Comparison of ENCODE assay signal across 8 mouse cellular contexts in the genomic region with DNA sequence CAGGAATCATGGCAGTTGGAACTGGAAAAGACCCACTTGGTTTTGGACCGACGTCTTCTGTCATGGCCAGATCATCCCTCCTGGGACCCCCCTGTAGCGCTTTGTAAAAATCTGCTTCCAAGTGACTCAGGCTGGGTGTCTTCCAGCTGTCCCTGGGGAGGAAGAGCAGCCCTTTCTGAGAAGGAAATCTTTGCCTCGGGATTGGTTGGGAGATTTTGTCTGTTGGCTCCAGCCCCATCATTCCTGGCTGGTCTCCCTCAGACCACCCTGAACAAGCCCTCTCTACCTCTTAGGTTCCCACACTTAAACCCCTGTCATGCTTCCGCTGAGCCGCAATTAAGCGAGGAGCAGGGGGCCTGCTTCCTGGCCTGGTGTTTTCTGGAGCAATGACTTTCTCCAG.
DNase-seq lines count a peak whose midpoint lies in the region; ATAC-seq lines count a peak whose summit lies in the region.

No protein-coding gene starts in this region.

- H3K4me1 ChIP-seq in kidney, embryonic 15.5 days, result peaks cover 96% of the 10 kb centered on the region
- H3K4me1 ChIP-seq in embryonic facial prominence, embryonic 13.5 days, result peaks cover 57% of the 10 kb centered on the region
- peaks cover 31% of the 10 kb centered on the region for H3K4me1 ChIP-seq in heart, embryonic 11.5 days (ENCODE audit: control insufficient read depth, insufficient read depth, low read length)
- H3K4me1 ChIP-seq in limb, embryonic 10.5 days, result peaks cover 63% of the 10 kb centered on the region
- H3K4me1 ChIP-seq in midbrain, embryonic 15.5 days, result no peaks in the 10 kb centered on the region

- peak overlapping the region; percentile 84 for H3K27ac ChIP-seq in kidney, embryonic 15.5 days
- peak overlapping the region; percentile 29 for H3K27ac ChIP-seq in embryonic facial prominence, embryonic 13.5 days
- no peak overlapping the region for H3K27ac ChIP-seq in heart, embryonic 11.5 days (ENCODE audit: low read depth, low read length)
- H3K27ac ChIP-seq in limb, embryonic 10.5 days, result peak overlapping the region; percentile 66; the same call in 1 of the 2 replicates
- H3K27ac ChIP-seq in midbrain, embryonic 15.5 days, result no peak overlapping the region

- no peaks in the 10 kb centered on the region for H3K27me3 ChIP-seq in kidney, embryonic 15.5 days
- no peaks in the 10 kb centered on the region for H3K27me3 ChIP-seq in embryonic facial prominence, embryonic 13.5 days
- no peaks in the 10 kb centered on the region for H3K27me3 ChIP-seq in heart, embryonic 11.5 days (ENCODE audit: control insufficient read depth, insufficient read depth, low read length)
- H3K27me3 ChIP-seq in limb, embryonic 10.5 days (ENCODE audit: low read depth, poor library complexity, severe bottlenecking), result no peaks in the 10 kb centered on the region
- no peaks in the 10 kb centered on the region for H3K27me3 ChIP-seq in midbrain, embryonic 15.5 days (replicated peaks)

- H3K9me3 ChIP-seq in kidney, embryonic 15.5 days (replicated peaks), result no peaks in the 10 kb centered on the region
- no peaks in the 10 kb centered on the region for H3K9me3 ChIP-seq in embryonic facial prominence, embryonic 13.5 days
- H3K9me3 ChIP-seq in heart, embryonic 11.5 days (replicated peaks; ENCODE audit: control insufficient read depth, low read length), result no peaks in the 10 kb centered on the region
- H3K9me3 ChIP-seq in limb, embryonic 10.5 days (replicated peaks), result no peaks in the 10 kb centered on the region
- no peaks in the 10 kb centered on the region for H3K9me3 ChIP-seq in midbrain, embryonic 15.5 days

- DNase-seq in kidney, adult 11 months, result no peak
- DNase-seq in limb, embryonic 10.5 days (ENCODE audit: low spot score), result no peak
- no peak for DNase-seq in right cerebral cortex, postnatal 25 days
- no peak for DNase-seq in left cerebral cortex, adult 9 months (ENCODE audit: low spot score in 2 of 2)

- no peak overlapping the region for H3K4me3 ChIP-seq in kidney, embryonic 15.5 days (replicated peaks)
- no peak overlapping the region for H3K4me3 ChIP-seq in embryonic facial prominence, embryonic 13.5 days
- no peak overlapping the region for H3K4me3 ChIP-seq in heart, embryonic 11.5 days (ENCODE audit: low read depth, low read length)
- no peak overlapping the region for H3K4me3 ChIP-seq in limb, embryonic 10.5 days
- no peak overlapping the region for H3K4me3 ChIP-seq in midbrain, embryonic 15.5 days

- H3K36me3 ChIP-seq in kidney, embryonic 15.5 days, result peaks cover 4% of the 10 kb centered on the region; the same call in 1 of the 2 replicates
- H3K36me3 ChIP-seq in embryonic facial prominence, embryonic 13.5 days, result no peaks in the 10 kb centered on the region
- H3K36me3 ChIP-seq in heart, embryonic 11.5 days (ENCODE audit: control insufficient read depth, insufficient read depth, low read length), result no peaks in the 10 kb centered on the region
- H3K36me3 ChIP-seq in limb, embryonic 10.5 days, result peaks cover 18% of the 10 kb centered on the region
- H3K36me3 ChIP-seq in midbrain, embryonic 15.5 days (replicated peaks), result no peaks in the 10 kb centered on the region

- peak overlapping the region; percentile 0; the same call in 1 of the 2 replicates for H3K4me2 ChIP-seq in kidney, embryonic 15.5 days
- no peak overlapping the region for H3K4me2 ChIP-seq in embryonic facial prominence, embryonic 13.5 days
- H3K4me2 ChIP-seq in heart, embryonic 11.5 days, result no peak overlapping the region
- no peak overlapping the region for H3K4me2 ChIP-seq in midbrain, embryonic 15.5 days

- ATAC-seq in kidney, embryonic 15.5 days (replicated peaks; ENCODE audit: low FRiP score), result peak; percentile 63
- ATAC-seq in embryonic facial prominence, embryonic 13.5 days (ENCODE audit: insufficient number of reproducible peaks, insufficient read depth, low FRiP score, low TSS enrichment, low read depth), result peak; percentile 13; the same call in 1 of the 2 replicates
- ATAC-seq in heart, embryonic 11.5 days (replicated peaks; ENCODE audit: insufficient number of reproducible peaks, low FRiP score, low TSS enrichment), result no peak
- no peak for ATAC-seq in midbrain, embryonic 15.5 days (replicated peaks)

- no peak overlapping the region for H3K9ac ChIP-seq in kidney, embryonic 15.5 days
- no peak overlapping the region for H3K9ac ChIP-seq in embryonic facial prominence, embryonic 13.5 days
- 0 out of 2 replicates have a peak overlapping the region, but pooled peaks have one; percentile 29 for H3K9ac ChIP-seq in heart, embryonic 11.5 days (ENCODE audit: low read depth, low read length)
- no peak overlapping the region for H3K9ac ChIP-seq in midbrain, embryonic 15.5 days

- WGBS in kidney, embryonic 15.5 days, result 25% methylated on average over 7 of the region's 7 CpGs
- WGBS in embryonic facial prominence, embryonic 13.5 days, result 52% methylated on average over 7 of the region's 7 CpGs
- WGBS in heart, embryonic 11.5 days (ENCODE audit: insufficient replicate concordance), result 58% methylated on average over 7 of the region's 7 CpGs
- WGBS in limb, embryonic 10.5 days, result 55% methylated on average over 7 of the region's 7 CpGs
- 72% methylated on average over 7 of the region's 7 CpGs for WGBS in midbrain, embryonic 15.5 days

Comparison
In these comparisons a context has a peak if more than half of its experiments do, and no peak if none do; other contexts are left out.
1. ATAC-seq: peak in kidney, embryonic 15.5 days (single experiment) and embryonic facial prominence, embryonic 13.5 days (single experiment); none in heart, embryonic 11.5 days (single experiment) and midbrain, embryonic 15.5 days (single experiment).
2. H3K27ac ChIP-seq: peak in kidney, embryonic 15.5 days (single experiment), embryonic facial prominence, embryonic 13.5 days (single experiment) and limb, embryonic 10.5 days (single experiment); none in heart, embryonic 11.5 days (single experiment) and midbrain, embryonic 15.5 days (single experiment).